Mouse (Mus musculus) inflammation-experienced regulatory T-cells, adult 16 weeks (primary cell): Measurements from ENCODE around the gene Meox1. TPM values are rescaled to one million over a fixed set of nuclear protein-coding genes. Genes with fewer than 3 reads are reported as not detected.

ENCODE experiments used
- polyA plus RNA-seq: library from polyadenylated mRNA; unstranded; fragments of 100-300 nt; shearing (Covaris generic); gene quantifications from one replicate; pipeline ENCODE4 v1.2.1, GENCODE M21; 2017

Meox1 gene
- not detected for polyA plus RNA-seq

GRCm38 (mm10) chr11:101894204-101894603, at the start of gene Meox1:
Gene Meox1 (minus strand): TSS chr11:101894374.

Other genes with a start within 250 kb of the Meox1 start
- gene Arl4d, start 228.8 kb downstream of the Meox1 start, polyA plus RNA-seq: 1.5 TPM
- 64.5 TPM for gene Dhx8, start 161.5 kb downstream of the Meox1 start, polyA plus RNA-seq
- gene Etv4, start 109.0 kb downstream of the Meox1 start, polyA plus RNA-seq: not detected
- gene Sost, start 72.6 kb upstream of the Meox1 start, polyA plus RNA-seq: not detected
- not detected for gene Cfap97d1, start 89.9 kb upstream of the Meox1 start, polyA plus RNA-seq
- gene Dusp3, start 92.6 kb upstream of the Meox1 start, polyA plus RNA-seq: 0.60 TPM
- gene Mpp3, start 134.1 kb upstream of the Meox1 start, polyA plus RNA-seq: not detected
- gene Cd300lg, start 147.1 kb upstream of the Meox1 start, polyA plus RNA-seq: not detected
- 6.2 TPM for gene Mpp2, start 194.1 kb upstream of the Meox1 start, polyA plus RNA-seq
- gene Ppy, start 206.9 kb upstream of the Meox1 start, polyA plus RNA-seq: not detected
- not detected for gene Pyy, start 213.5 kb upstream of the Meox1 start, polyA plus RNA-seq